Mouse (Mus musculus): Measurements from ENCODE around the gene Ly6g6e. TPM values are rescaled to one million over a fixed set of nuclear protein-coding genes. Genes with fewer than 3 reads are reported as not detected.
A peak's percentile ranks its signal among the peaks of the same experiment; 100 is the strongest.
"Not testable (repeated sequence)": the region's sequence is repeated elsewhere in the genome, so short reads cannot be mapped to it uniquely, and the experiment has no call there.

Ly6g6e gene
- total RNA-seq, 4 experiments from 2014 or later: not detected

DNA sequence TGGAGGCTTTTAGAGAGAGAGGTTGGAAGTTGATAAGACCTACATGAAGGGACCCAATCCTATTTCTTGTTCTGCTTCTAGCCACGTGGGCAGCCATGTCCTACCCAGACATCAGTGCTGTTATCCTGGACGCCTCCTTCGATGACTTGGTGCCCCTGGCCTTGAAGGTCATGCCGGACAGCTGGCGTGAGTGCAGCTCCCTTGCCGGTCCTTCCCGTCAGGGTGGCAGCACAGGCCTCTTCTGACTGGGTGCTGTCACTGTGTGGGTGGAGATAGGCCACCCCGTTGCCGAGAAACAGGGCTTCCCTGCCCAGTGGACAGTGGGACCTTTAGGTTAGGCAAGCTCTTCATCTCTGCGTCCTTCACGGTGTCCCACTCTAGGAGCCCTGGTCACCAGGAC lies 24.5 kb downstream of the Ly6g6e start:
- DNase-seq (ENCODE audit: low spot score in 2 of 2): no peak

DNA sequence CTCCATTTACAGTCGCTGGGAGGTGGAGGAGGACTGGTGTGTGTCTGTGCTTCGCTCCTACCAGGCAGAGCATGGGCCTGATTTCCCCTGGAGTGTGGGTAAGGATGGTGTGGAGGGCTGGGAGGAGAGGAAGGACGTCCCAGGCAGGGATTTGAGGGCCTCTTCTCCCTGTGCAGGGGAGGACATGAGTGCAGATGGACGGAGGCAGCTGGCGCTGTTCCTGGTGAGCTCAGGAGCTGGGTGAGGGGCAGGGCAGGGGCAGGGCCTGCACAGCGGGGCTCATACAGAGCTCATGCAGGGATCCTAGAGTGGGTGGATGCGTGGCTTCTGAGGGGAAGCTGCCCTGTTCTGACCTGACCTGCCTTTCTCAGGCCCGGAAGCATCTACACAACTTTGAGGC lies 25.6 kb downstream of the Ly6g6e start:
- DNase-seq (ENCODE audit: low spot score in 2 of 2): no peak

DNA sequence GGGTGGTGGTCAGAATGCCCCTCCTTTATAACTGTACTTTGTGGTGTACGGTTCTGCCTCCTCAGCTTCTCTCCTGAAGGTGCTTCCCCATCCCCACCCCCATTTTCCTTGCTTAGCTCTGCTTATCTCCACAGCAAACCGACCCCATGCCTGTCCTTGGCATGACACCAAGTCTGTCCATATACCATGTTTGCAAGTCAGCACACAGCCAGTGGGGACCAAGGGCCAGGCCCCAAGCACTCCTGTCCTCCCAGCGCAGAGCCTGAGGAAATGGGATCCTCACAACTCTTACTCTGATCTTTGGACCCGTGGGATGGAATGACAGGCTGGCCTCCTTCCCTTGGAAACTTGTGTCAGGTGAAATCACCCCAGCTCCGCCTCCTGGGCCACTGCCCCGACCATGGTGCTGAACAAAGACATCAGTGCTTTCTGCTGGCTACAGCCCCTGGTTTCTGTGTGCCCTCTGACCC lies 26.6 kb downstream of the Ly6g6e start:
- peak; percentile 17 to 30 for DNase-seq (ENCODE audit: low spot score in 2 of 2)

DNA sequence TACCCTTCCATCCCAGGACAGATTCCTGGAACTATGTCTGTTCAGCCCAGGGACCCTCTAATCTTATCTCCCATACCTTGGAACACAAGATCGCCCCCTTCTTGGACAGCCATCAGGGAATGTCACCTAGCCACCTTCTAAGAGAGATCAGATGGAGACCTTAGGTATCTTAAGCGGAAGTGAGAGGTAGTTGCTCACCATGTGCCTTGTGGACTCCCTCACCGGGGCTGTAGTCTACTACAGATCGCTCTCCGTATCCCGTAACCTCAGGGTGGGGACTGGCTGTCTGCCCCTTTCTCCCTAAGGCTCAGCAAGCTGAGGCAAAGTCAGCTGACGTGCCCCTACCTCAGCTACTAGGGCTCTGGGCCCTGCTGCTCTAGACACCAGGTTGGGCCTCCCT lies 27.4 kb downstream of the Ly6g6e start:
- DNase-seq (ENCODE audit: low spot score in 2 of 2): no peak

DNA sequence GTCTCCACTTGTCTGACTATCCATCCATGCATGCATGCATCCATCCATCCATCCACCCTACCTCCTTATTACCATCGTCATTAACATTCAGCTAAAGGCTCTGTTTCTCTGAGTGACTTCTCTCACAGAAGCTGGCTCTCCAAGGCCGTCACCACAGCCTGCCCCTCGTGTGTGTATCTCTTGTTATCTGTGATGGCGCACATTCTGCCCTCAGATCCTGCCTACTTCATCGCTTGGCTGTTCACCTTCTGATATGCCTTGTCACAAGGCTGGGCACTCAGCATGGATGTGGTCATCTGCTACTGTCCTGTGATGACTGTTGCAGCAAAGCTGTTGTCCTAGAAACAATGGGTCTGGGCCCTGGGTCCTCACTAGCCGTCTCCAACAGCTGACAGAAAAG lies 28.1 kb downstream of the Ly6g6e start:
- no peak for DNase-seq (ENCODE audit: low spot score in 2 of 2)

DNA sequence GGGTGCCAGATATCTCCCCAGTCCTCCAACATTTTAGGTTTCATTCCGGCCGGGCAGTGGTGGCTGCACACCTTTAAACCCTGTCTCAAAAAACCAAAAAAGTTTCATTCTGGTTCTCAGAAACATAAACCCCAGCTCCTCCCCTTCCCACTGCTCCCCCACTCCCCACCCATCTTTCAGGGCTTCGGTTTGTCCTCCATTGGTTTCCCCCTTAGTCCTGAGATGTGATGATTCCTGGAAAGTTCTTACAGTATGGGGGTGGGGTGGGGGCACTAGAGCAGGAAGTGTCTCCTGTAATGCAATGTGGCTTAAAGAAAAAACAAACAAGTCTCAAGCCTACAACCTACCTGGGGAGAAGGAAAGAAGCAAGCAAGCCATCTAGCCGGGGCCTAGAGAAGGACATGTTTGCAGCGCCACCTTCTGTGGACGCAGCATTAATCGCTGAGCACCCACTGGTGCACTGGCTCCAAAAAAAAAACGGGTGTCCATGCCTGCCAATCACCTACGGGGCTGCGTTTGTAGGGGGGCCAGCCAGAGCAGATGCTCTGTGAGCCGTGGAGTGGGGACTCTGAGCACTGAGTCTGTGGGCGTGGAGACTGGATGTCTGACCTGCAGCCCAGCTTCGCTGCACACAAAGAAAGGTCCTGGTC lies 29.2 kb downstream of the Ly6g6e start:
- no peak for DNase-seq (ENCODE audit: low spot score in 2 of 2)

DNA sequence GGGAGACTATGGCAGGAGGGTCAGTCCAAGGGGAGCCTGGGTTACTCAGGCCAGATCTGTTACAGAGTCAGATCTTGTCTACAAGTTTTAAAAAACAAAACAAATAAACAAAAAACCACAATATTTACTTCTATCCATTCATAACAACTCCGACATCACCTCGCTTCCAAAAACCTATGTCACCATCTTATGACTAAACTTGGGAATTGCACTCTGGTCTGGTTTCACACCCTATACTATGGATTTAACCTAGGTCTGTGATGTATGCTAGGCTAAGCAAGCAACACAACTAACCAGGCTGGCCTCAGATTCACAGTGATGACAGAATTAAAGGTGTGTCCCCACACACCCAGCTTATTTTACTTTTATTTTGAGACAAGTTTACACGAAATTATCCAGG lies 29.8 kb downstream of the Ly6g6e start:
- no peak for DNase-seq (ENCODE audit: low spot score in 2 of 2)

DNA sequence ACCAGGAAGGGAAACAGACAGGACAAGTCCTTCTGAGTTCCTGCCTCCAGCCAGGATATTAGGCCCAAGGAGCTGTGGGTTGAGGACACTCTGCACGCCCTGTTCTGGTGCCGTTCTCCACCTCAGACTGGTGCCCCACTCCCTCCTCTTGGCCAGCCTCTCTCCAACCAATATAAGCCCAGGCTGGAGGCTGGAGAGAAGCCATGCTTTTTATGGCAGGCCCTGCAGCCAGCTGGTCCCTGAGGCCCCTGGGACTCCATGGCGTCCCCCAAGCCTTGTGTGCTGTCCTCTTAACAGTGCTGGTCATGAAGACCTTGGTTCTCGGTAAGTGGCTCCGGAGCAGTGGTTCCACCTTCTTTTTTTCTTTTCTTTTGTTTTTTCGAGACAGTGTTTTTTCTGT lies 31.4 kb downstream of the Ly6g6e start, which contains the start of gene Ly6g5c:
Gene Ly6g5c, plus strand, starts transcription at position 183 of the 400 bp plus-strand sequence.
- DNase-seq (ENCODE audit: low spot score in 2 of 2): no peak

DNA sequence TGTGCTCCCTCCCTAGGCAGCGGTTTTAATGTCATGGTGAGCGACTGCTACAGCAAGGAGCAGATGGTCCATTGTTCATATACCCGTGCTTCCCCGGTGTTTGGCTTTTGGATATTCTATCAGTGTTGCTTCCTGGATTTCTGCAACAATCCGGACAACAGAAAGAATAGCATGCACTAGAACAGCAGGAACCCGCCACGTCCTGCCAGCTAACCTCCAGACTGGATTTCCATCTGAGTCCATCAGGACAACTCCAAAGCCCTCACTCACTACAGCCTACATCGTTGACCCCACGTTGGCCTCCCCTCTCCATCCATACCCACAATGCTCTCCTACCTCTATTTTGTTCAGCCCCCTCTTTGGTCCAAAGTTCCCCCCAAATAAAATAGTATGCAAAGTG lies 35.1 kb downstream of the Ly6g6e start:
- DNase-seq (ENCODE audit: low spot score in 2 of 2): no peak

DNA sequence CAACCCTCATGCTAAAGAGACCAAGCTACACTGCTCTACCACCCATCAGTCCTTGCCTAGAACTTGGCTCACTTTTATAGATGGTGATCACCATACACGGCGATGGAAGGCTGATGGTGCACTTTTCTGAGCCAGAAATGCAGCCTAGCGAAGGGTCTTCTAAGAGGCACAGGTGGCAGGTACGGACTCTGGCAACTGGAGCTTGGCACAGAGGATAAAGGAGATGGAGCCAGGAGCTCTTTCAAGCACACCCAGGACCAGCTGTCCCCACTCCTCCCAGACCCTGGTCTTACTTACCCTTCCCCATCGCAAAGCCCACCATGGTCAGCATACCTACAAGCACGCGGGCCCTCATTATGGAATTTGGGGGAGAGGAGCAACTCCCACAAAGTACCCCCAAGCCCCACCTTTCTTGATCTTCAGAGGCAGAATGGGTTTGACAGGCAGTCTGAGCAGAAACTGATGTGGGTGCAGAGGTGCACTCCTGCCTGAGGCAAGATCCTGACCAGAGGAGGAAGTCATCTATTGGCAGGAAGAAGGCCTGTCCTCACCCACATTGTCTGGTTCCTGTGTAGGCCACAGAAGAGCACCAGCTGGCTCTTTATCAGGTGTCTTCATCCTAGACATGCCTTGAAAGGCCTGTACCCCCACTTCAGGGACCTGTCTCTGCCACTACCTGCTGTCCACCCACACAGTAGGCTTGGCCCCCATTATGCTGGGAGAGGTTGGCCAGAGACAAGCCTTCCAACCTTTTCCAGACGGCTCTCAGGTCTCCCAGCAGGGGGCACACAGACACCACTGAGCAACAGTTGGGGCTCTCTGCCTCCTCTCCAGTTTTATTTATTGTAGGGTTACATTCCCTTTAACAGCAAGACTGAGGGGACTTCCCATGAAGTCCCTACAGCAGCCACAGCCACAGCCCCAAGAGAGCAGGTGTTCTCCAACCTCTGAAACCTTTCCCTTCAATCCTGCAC lies 38.6 kb downstream of the Ly6g6e start, which contains the start of gene Ly6g5b:
Gene Ly6g5b, minus strand, starts transcription at position 383 of the 974 bp plus-strand sequence.
- no peak for DNase-seq (ENCODE audit: low spot score in 2 of 2)

DNA sequence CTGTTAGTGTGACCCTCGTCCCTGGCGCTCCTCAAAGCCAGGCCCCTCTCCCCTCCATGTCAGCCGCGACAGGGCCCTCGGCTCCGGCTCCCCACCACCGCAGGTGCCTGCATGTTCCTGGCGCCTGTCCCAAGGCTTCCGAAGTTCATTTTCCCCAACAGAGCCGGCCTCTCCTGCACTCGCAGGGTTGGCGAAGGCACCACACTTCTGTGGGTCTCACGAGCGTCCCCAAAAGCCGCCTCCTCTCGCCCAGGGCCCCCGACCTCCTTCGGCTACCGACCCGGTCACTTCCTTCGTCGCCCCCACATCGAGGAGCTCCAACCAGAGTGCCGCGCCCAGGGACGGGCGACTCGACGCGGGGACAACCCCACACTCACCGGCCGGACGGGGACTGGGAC lies 44.0 kb downstream of the Ly6g6e start:
- DNase-seq (ENCODE audit: low spot score in 2 of 2): peak; percentile 26 to 32

DNA sequence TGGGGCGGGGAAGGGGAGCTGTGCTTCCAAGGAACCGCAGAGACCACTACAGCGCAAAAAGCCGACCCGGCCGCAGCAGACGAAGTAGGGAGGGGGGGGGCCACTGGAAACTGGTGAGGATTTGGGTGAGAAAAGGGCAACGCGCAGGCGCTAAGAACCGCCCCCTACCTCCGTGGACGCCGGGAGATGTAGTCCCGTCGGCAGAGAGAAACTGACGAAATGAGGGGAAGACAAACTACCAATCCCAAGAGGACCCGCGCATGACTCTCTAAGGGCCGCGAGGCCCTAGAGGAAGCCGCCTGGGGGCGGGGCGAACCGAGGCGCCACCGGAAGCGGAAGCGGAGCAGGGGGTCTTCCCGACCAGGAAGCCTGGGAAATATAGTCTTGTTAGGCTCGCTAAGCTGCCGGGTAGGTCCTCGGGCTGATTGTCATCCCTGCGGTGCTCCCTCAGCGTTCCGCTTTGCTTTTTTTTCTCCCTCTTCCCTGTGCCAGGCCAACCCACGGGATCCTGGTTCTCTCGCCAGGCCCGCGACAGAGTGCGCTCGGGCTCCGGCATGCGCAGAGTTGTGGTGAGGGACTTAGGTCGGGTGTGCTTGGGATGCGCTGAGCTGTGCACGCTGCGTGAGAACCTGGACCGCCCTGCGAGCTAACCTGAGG lies 44.6 kb downstream of the Ly6g6e start, which contains the start of gene Gpank1:
Gene Gpank1, plus strand, starts transcription at position 313 of the 657 bp plus-strand sequence.
- DNase-seq (ENCODE audit: low spot score in 2 of 2): peak; percentile 96 to 97

DNA sequence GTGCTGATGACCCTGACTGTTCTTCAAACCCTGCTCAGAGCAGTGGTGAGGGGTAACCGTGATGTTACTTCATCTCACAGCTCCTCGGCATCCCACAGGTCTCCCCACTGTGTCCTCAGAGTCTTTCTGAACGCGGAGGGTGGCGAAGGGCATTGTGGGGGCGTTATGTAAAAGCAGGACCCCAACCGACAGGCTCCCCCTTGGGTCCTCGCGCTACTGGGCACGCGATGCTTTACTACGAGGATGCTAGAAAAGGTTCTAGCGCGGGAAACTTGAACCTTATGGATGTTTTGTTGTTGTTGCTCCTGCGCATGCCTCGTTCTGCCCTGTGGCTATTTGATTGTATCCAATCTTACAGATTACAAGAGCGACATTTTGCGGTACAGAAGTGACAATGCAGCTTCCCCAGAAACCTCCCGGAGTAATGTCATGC lies 45.2 kb downstream of the Ly6g6e start, which contains the start of gene Csnk2b:
Gene Csnk2b, minus strand, starts transcription at position 183 of the 433 bp plus-strand sequence.
- DNase-seq (ENCODE audit: low spot score in 2 of 2): no peak

DNA sequence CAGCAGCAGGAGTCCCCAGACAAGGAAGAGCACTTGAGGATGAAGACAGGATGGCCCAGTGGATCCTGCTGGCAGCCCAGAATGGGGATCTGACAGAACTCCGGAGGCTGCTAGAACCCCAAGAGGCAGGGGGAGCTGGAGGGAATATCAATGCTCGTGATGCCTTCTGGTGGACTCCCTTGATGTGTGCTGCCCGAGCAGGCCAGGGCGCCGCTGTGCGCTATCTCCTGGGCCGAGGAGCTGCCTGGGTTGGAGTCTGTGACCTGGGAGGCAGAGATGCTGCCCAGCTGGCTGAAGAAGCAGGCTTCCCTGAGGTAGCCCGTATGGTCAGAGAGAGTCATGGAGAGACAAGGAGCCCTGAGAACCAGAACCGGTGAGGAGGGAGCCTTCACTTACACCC lies 46.6 kb downstream of the Ly6g6e start:
- DNase-seq (ENCODE audit: low spot score in 2 of 2): not testable (repeated sequence)

DNA sequence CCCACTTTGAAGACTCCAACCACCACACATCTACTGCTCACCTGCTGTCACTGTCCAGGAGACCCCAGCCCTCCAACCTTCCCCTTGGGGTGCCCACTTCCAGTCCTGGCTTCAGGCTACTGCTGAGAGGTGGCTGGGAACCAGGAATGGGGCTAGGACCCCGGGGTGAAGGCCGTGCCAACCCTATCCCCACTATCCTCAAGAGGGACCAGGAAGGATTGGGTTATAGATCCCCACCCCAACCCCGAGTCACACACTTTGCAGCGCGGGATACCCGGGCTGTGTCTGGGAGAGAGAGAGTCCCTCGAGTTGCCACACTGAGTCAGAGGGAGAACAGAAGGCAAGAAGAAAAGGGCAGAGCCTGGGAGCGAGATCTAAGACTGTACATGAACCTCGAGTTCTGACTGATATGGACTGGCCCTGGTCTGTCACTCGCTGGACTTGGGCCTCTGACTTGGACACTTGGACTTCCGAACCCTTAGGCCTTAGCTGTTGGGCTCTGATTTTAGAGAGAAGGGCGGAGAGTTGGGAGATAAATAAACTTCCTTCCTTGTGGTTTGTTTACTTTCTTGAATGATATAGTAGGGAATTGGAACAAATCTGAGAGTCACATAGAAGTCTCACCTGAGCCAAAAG lies 47.7 kb downstream of the Ly6g6e start:
- DNase-seq (ENCODE audit: low spot score in 2 of 2): not testable (repeated sequence)

DNA sequence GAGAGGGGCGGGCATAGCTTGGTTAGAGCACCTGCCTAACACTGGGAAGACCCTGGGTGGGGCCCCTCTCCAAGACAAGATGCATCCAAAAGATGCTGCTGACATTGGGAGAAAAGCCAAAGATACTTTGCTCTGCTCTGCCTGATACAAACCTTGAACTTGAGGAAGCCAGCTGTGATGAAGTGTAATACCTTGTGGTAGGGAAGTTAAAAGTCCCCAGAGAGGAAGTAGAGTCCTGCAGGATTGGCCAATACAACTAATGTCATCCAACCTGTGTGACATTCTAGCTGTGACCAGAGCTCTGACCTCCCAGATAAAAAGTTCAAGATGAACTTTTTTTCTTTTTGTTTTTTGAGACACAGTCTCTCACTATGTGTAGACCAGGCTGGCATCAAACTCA lies 48.4 kb downstream of the Ly6g6e start:
- DNase-seq (ENCODE audit: low spot score in 2 of 2): no peak

DNA sequence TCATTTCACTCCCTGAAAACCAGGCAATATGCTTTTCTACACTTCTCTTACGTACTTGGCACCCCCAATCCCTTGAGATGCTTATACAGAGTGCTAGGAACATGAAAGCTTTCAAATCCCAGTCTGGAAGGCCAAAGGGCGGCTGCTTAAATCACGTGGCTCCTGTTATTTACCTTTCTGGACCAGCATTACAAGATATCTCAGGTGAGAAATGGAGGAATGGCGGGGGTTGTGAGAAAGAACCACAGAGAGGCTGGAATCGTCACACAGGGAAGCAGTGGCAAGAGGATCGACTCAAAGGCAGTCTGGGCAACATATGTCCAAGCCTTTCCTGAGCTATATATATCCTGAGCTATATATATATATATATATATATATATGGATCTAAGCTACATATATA lies 48.9 kb downstream of the Ly6g6e start:
- no peak for DNase-seq (ENCODE audit: low spot score in 2 of 2)

DNA sequence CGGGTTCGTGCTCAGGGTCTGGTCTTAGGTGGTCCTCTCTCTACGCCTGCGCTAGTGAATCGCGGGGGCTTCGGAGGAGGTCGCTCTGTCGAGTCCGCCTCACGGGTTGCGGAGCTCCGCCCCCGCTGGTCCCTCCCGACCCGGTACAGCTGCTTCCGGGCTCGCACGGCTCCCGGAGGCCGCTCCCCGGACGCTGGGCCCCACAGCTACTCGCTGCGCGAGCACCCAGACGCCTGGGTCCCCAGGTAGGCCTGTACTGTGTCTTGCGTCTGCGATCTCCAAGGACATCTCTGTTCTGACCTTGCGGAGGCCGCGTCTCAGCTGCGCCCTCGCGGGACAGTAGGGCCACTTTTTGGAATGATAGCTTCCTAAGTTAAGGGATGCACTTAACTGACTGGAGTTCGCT lies 49.5 kb downstream of the Ly6g6e start, which contains the start of gene D17H6S53E:
Gene D17H6S53E, plus strand, starts transcription at position 168 of the 406 bp plus-strand sequence.
- DNase-seq (ENCODE audit: low spot score in 2 of 2): peak; percentile 54 to 67

DNA sequence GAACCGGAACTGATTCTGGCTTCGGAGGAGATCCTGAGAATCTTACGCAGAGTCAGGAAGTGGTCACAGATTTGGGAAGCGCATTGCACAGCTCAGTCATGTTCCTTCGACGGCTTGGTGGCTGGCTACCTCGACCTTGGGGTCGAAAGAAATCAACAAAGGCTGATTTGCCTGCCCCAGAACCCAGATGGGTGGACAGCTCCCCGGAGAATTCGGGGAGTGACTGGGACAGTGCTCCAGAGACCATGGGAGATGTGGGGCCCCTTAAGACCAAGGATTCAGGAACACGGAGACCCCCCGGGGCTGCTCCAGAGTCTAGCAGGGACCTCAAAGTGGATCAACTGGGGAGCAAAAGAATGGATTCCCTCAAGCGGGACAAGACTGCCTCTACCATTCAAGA lies 50.3 kb downstream of the Ly6g6e start:
- DNase-seq (ENCODE audit: low spot score in 2 of 2): no peak
